Mouse (Mus musculus) hindbrain, embryonic 15.5 days (tissue): ENCODE data around the gene Dscam. TPM values are rescaled to one million over a fixed set of nuclear protein-coding genes. Genes with fewer than 3 reads are reported as not detected.

Source experiments
- ATAC-seq: fragments of 200-750 bp; cut with Nextera tagmentation; 2 replicates; pipeline ENCODE4 v1.8.0; 2017; ENCODE audit warnings: low read depth, moderate number of reproducible peaks, moderate TSS enrichment; ENCODE audit not compliant: low FRiP score
- H3K27ac ChIP-seq: fragments of 300-500 bp; sonication (generic); replicated peaks from 2 replicates; pipeline ENCODE4 v1.5.1; 2015; ENCODE audit warnings: mild to moderate bottlenecking, inconsistent platforms
- H3K27me3 ChIP-seq: fragments of 300-500 bp; sonication (generic); 2 replicates; pipeline ENCODE4 v1.6.1; 2015; ENCODE audit warnings: control low read depth, inconsistent platforms
- H3K36me3 ChIP-seq: fragments of 300-500 bp; sonication (generic); 2 replicates; pipeline ENCODE4 v1.6.1; 2015; ENCODE audit warnings: control low read depth, inconsistent platforms
- H3K4me1 ChIP-seq: fragments of 300-500 bp; sonication (generic); replicated peaks from 2 replicates; pipeline ENCODE4 v1.6.1; 2015; ENCODE audit warnings: control low read depth, inconsistent platforms
- H3K4me2 ChIP-seq: fragments of 300-500 bp; sonication (generic); 2 replicates; pipeline ENCODE4 v1.6.1; 2015; ENCODE audit warnings: moderate library complexity, mild to moderate bottlenecking, inconsistent platforms
- H3K4me3 ChIP-seq: fragments of 300-500 bp; sonication (generic); 2 replicates; pipeline ENCODE4 v1.5.1; 2015; ENCODE audit warnings: mild to moderate bottlenecking, inconsistent platforms
- H3K9ac ChIP-seq: fragments of 300-500 bp; sonication (generic); 2 replicates; pipeline ENCODE4 v1.6.1; 2015; ENCODE audit warnings: inconsistent platforms
- H3K9me3 ChIP-seq: fragments of 300-500 bp; sonication (generic); 2 replicates; pipeline ENCODE4 v1.6.1; 2016; ENCODE audit warnings: control low read depth, inconsistent platforms
- whole genome bisulfite sequencing: fragments of 180-500 bp; shearing (Covaris S2); methylation state at CpG from one replicate; pipeline ENCODE4 v1.1.7; 2015; 5-methylcytosine and 5-hydroxymethylcytosine counted together
- polyA plus RNA-seq: library from polyadenylated mRNA; unstranded; fragments of >200 nt; fragmentation: Nextera tagmentation; extraction: Ambion mirVana; gene quantifications from 2 replicates; pipeline ENCODE4 v1.2.1, GENCODE M21; 2015

The Dscam gene
- polyA plus RNA-seq, 1 experiment from 2014 or later, result 15.1 TPM

DNA sequence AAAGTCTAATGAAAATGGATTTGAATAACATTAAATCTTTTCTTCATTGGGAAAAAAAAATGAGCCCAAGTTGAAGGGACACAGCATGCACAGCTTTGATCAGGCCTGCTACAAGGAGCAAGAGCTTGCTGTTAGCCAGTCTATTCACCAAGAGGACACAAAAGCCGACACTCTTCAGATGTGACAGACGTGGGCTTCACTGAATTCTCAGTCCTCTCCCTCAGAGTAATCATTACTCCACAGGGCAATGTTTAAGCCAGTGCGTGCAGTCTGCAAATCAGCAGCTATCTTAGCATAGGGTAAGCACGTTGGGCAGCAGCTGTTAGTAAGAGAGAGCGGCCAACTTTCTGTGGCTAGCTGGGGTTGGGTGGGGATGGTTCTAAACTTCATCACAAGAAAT lies 391.5 kb downstream of the Dscam start:
- H3K36me3 ChIP-seq, result no peaks in the 10 kb centered on the region
- no peak overlapping the region for H3K27ac ChIP-seq
- H3K9ac ChIP-seq, result no peak overlapping the region
- no peaks in the 10 kb centered on the region for H3K27me3 ChIP-seq
- H3K9me3 ChIP-seq, result no peaks in the 10 kb centered on the region
- peaks cover 4% of the 10 kb centered on the region for H3K4me1 ChIP-seq
- no peak overlapping the region for H3K4me3 ChIP-seq
- WGBS, result 24% methylated on average over 5 of the region's 5 CpGs
- no peak overlapping the region for H3K4me2 ChIP-seq
- ATAC-seq, result no peak

DNA sequence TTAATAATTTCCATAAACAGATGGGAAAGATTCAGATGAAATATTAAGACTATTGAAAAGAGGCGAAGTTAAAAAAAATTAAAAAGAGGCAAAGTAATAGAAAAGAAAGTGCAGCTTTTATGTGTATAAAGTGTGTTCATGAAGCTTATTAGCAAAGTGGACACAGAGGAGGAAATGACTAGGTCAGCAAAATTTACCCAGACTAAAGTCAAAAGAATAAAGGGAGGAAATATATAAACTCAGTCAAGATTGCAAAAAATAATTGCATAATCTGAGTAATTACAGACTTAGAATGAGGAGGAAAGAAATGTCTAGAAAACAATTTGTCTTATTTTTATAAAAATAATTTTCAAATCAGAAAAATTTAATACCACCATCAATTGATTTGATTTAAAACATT lies 396.3 kb downstream of the Dscam start:
- Histone ChIP-seq H3K36me3 (no peaks in the 10 kb centered on the region), H3K27me3 (no peaks in the 10 kb centered on the region), H3K4me1 (peaks cover 4% of the 10 kb centered on the region), H3K4me2 (no peak overlapping the region), H3K27ac (no peak overlapping the region), H3K9ac (no peak overlapping the region), H3K4me3 (no peak overlapping the region), H3K9me3 (no peaks in the 10 kb centered on the region)
- WGBS, result 88% methylated on average over 1 of the region's 1 CpGs
- ATAC-seq, result no peak

GRCm38 (mm10) chr16:96767985-96768384 lies 402.6 kb downstream of the Dscam start:
- Histone ChIP-seq H3K4me3 (no peak overlapping the region), H3K4me2 (no peak overlapping the region), H3K27ac (peak overlapping the region; percentile 71), H3K27me3 (no peaks in the 10 kb centered on the region), H3K9me3 (no peaks in the 10 kb centered on the region), H3K4me1 (peaks cover 15% of the 10 kb centered on the region; the same call in 1 of the 2 replicates), H3K9ac (no peak overlapping the region), H3K36me3 (no peaks in the 10 kb centered on the region)
- ATAC-seq, result 0 out of 2 replicates have a peak, but pooled peaks have one; percentile 38
- WGBS, result 38% methylated on average over 3 of the region's 3 CpGs

DNA sequence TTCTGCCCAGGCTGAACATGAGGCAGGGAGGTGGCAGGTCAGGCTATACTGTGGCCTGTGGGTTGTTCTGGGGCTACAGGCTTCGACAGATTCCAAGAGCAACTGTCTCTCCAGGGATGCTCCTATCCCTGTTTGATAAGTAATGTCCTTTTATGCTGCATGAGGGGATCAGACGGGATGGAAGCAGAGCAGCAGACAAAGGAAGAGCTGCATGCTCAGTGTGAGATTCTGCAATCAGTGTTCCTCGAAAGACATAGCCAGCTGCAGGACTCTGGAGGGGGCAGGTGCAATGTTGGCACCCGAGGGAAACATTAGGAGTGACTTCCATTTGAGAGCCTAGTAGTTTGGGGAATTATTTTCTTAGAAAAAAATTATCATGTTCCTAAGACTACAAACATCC lies 403.0 kb downstream of the Dscam start:
- WGBS, result 19% methylated on average over 4 of the region's 4 CpGs
- Histone ChIP-seq H3K27ac (peak overlapping the region; percentile 71), H3K4me2 (no peak overlapping the region), H3K9ac (no peak overlapping the region), H3K27me3 (no peaks in the 10 kb centered on the region), H3K36me3 (no peaks in the 10 kb centered on the region), H3K9me3 (no peaks in the 10 kb centered on the region), H3K4me1 (peaks cover 15% of the 10 kb centered on the region; the same call in 1 of the 2 replicates), H3K4me3 (no peak overlapping the region)
- no peak for ATAC-seq

DNA sequence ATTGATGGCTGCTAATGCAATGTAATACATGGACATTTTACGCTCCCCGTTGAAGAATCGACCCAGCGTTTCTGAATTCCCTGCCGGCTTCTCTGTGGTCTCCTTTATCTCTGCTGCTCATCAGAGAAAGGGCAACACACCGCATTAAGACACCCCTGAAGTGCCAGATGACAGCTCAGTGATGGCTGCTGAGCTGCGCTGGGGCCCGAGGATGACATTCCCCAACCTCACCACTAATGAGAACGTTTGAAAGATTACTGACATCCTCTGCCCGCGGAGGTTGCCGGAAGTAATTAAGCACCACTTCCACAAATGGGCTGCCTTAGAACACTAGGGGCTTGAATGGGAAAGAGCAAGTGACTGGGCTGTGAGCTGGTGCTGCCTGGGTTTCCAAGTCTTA lies 409.3 kb downstream of the Dscam start:
- WGBS, result 22% methylated on average over 12 of the region's 12 CpGs
- H3K27me3 ChIP-seq, result no peaks in the 10 kb centered on the region
- peak; percentile 36; the same call in 1 of the 2 replicates for ATAC-seq
- no peak overlapping the region for H3K4me2 ChIP-seq
- no peaks in the 10 kb centered on the region for H3K36me3 ChIP-seq
- no peak overlapping the region for H3K9ac ChIP-seq
- no peak overlapping the region for H3K4me3 ChIP-seq
- H3K4me1 ChIP-seq, result peaks cover 52% of the 10 kb centered on the region
- peak overlapping the region; percentile 71 for H3K27ac ChIP-seq
- H3K9me3 ChIP-seq, result no peaks in the 10 kb centered on the region

DNA sequence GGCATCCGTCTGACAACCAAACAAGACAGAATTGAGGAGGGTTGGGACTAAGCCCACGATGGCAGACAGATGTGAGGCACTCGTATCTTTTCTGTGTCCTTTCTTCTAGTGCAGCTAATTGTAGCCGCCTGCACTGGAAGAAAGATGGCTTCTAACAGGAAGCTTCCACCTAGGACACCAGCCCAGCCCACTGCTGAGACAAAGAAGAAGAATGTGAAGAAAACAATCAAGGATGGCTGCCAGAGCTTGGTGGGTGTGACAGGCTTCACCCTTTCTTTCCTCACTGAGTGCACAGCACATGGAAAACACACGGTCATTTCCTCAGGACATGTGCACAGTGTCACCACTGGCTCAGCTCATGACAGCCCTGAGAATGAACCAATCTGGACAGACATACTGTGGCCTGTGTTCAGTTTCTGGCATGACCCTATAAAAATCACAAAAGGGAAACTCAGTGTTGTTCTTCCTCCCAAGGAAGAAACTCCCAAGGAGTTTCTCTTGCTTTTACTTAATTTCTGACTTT lies 411.4 kb downstream of the Dscam start:
- no peaks in the 10 kb centered on the region for H3K36me3 ChIP-seq
- H3K4me2 ChIP-seq, result no peak overlapping the region
- H3K9me3 ChIP-seq, result no peaks in the 10 kb centered on the region
- 45% methylated on average over 5 of the region's 5 CpGs for WGBS
- no peak for ATAC-seq
- H3K4me3 ChIP-seq, result no peak overlapping the region
- no peaks in the 10 kb centered on the region for H3K27me3 ChIP-seq
- no peak overlapping the region for H3K9ac ChIP-seq
- peaks cover 67% of the 10 kb centered on the region for H3K4me1 ChIP-seq
- H3K27ac ChIP-seq, result 0 out of 2 replicates have a peak overlapping the region, but pooled peaks have one; percentile 23

DNA sequence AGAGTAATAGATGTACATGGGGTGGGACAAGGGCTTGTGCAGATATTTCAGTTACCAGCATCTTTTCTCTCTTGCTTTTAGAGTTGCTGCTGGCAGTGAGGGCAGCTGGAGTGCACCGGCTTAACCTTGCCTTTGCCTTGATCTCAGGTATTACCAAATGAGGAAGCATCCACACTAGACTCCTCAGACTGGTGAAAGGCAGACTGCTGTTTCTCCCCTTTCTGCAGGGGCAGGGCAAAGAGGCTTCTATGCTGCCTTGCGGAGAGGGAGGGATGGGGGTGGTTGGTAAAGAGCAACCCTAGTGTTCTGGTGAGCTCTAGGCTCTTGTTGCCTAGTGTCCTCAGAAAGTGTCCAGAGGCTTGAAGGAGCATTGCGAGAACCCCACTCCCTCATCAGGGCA lies 412.2 kb downstream of the Dscam start:
- H3K4me3 ChIP-seq, result no peak overlapping the region
- no peaks in the 10 kb centered on the region for H3K36me3 ChIP-seq
- ATAC-seq, result no peak
- no peaks in the 10 kb centered on the region for H3K27me3 ChIP-seq
- WGBS, result 56% methylated on average over 3 of the region's 3 CpGs
- H3K27ac ChIP-seq, result peak overlapping the region; percentile 23
- H3K4me1 ChIP-seq, result peaks cover 73% of the 10 kb centered on the region
- H3K9ac ChIP-seq, result no peak overlapping the region
- H3K4me2 ChIP-seq, result no peak overlapping the region
- no peaks in the 10 kb centered on the region for H3K9me3 ChIP-seq

GRCm38 (mm10) chr16:96757588-96758313 lies 412.8 kb downstream of the Dscam start:
- Histone ChIP-seq H3K27me3 (no peaks in the 10 kb centered on the region), H3K4me3 (no peak overlapping the region), H3K9me3 (no peaks in the 10 kb centered on the region), H3K27ac (peak overlapping the region; percentile 64), H3K4me2 (peak overlapping the region; percentile 12; the same call in 1 of the 2 replicates), H3K4me1 (peaks cover 73% of the 10 kb centered on the region), H3K36me3 (no peaks in the 10 kb centered on the region), H3K9ac (no peak overlapping the region)
- 8% methylated on average over 9 of the region's 9 CpGs for WGBS
- peak; percentile 19; the same call in 1 of the 2 replicates for ATAC-seq

- ATAC-seq, result peak; percentile 70
- Histone ChIP-seq H3K36me3 (no peaks in the 10 kb centered on the region), H3K4me1 (peaks cover 72% of the 10 kb centered on the region), H3K9me3 (no peaks in the 10 kb centered on the region), H3K9ac (no peak overlapping the region), H3K27ac (peak overlapping the region; percentile 64), H3K4me3 (no peak overlapping the region), H3K4me2 (peak overlapping the region; percentile 12; the same call in 1 of the 2 replicates), H3K27me3 (no peaks in the 10 kb centered on the region)
- WGBS, result 9% methylated on average over 7 of the region's 7 CpGs
Measured at GRCm38 (mm10) chr16:96756994-96757393, 413.6 kb downstream of the Dscam start.

- H3K36me3 ChIP-seq, result no peaks in the 10 kb centered on the region
- ATAC-seq, result no peak
- H3K4me1 ChIP-seq, result peaks cover 56% of the 10 kb centered on the region
- no peak overlapping the region for H3K4me3 ChIP-seq
- H3K9me3 ChIP-seq, result no peaks in the 10 kb centered on the region
- WGBS, result 66% methylated on average over 6 of the region's 6 CpGs
- H3K27me3 ChIP-seq, result no peaks in the 10 kb centered on the region
- H3K4me2 ChIP-seq, result no peak overlapping the region
- H3K27ac ChIP-seq, result peak overlapping the region; percentile 63; the same call in 1 of the 2 replicates
- H3K9ac ChIP-seq, result no peak overlapping the region
Measured at GRCm38 (mm10) chr16:96754971-96755504, 415.5 kb downstream of the Dscam start.

- Histone ChIP-seq H3K4me1 (peaks cover 53% of the 10 kb centered on the region), H3K4me3 (no peak overlapping the region), H3K27me3 (no peaks in the 10 kb centered on the region), H3K9ac (no peak overlapping the region), H3K4me2 (no peak overlapping the region), H3K9me3 (no peaks in the 10 kb centered on the region), H3K27ac (peak overlapping the region; percentile 63), H3K36me3 (no peaks in the 10 kb centered on the region)
- WGBS, result 36% methylated on average over 6 of the region's 6 CpGs
- no peak for ATAC-seq
Measured at GRCm38 (mm10) chr16:96754381-96754780, 416.2 kb downstream of the Dscam start.

- Histone ChIP-seq H3K9me3 (no peaks in the 10 kb centered on the region), H3K36me3 (no peaks in the 10 kb centered on the region), H3K27ac (peak overlapping the region; percentile 63), H3K27me3 (no peaks in the 10 kb centered on the region), H3K4me1 (peaks cover 46% of the 10 kb centered on the region), H3K4me2 (no peak overlapping the region), H3K9ac (no peak overlapping the region), H3K4me3 (no peak overlapping the region)
- 27% methylated on average over 4 of the region's 4 CpGs for WGBS
- ATAC-seq, result no peak
Measured at GRCm38 (mm10) chr16:96753781-96754173, 416.8 kb downstream of the Dscam start.
